Mouse (Mus musculus): ENCODE measurements around the gene Bcl11b. TPM values are rescaled to one million over a fixed set of nuclear protein-coding genes. Genes with fewer than 3 reads are reported as not detected.

Gene Bcl11b
- polyA plus RNA-seq, 1 experiment from 2014 or later: 30.7 TPM

DNA sequence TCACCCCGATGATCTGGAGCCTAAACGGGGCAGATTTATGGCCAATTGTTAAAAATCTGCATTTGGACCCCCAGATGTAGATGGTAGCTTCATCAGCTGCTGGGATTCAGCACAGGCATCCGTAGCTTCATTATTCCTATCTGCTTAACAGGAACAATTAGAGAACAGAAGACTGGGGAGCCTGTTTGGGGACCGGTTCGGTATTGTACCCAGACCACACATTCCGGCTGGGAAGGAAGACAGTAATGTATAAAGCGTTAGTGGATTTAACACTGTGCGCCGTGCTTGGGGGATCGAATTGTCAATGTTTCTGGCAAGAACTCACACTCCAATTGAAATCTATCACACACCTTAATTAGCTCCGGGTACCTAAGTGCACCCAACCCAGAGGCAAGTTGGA is 6.9 kb upstream of the Bcl11b start:
- Histone ChIP-seq H3K9ac (no peak overlapping the region), H3K27ac (no peak overlapping the region), H3K36me3 (replicated peaks; ENCODE audit: control insufficient read depth, insufficient read depth) (no peaks in the 10 kb centered on the region), H3K27me3 (ENCODE audit: control insufficient read depth, insufficient read depth, low read length) (peaks cover 14% of the 10 kb centered on the region), H3K9me3 (ENCODE audit: control insufficient read depth, low read length) (no peaks in the 10 kb centered on the region), H3K4me3 (replicated peaks; ENCODE audit: low read length) (no peak overlapping the region), H3K4me2 (replicated peaks) (no peak overlapping the region), H3K4me1 (replicated peaks; ENCODE audit: control insufficient read depth, insufficient read depth, low read length) (peaks cover 5% of the 10 kb centered on the region; the same call in 1 of the 2 replicates)
- 68% methylated on average over 11 of the region's 11 CpGs for WGBS
- ATAC-seq (ENCODE audit: low FRiP score): no peak
- DNase-seq (ENCODE audit: low spot score): no peak

DNA sequence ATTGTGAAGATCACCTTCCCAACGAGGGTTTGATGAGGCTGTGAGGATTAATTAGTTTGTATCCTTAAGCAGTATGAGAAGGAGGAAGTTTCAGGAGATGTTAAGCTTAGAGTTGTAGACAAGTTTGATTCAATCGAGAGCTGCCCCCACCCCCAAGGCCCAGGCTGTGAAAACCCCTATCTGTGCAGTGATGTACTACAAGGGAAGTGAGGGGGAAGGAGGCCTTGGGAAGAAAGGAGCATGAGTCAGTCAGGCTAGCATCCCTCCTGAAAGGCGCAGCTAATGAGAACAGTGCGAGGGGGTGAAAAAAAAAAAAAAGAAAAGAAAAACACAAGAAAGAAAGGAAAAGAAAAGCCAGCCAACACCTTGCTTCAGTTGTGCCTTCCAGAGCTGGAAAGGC is 5.8 kb upstream of the Bcl11b start:
- Histone ChIP-seq H3K4me3 (replicated peaks; ENCODE audit: low read length) (no peak overlapping the region), H3K9ac (no peak overlapping the region), H3K9me3 (ENCODE audit: control insufficient read depth, low read length) (no peaks in the 10 kb centered on the region), H3K4me1 (replicated peaks; ENCODE audit: control insufficient read depth, insufficient read depth, low read length) (peaks cover 5% of the 10 kb centered on the region; the same call in 1 of the 2 replicates), H3K27me3 (ENCODE audit: control insufficient read depth, insufficient read depth, low read length) (peaks cover 17% of the 10 kb centered on the region), H3K36me3 (replicated peaks; ENCODE audit: control insufficient read depth, insufficient read depth) (no peaks in the 10 kb centered on the region), H3K27ac (no peak overlapping the region), H3K4me2 (replicated peaks) (no peak overlapping the region)
- DNase-seq (ENCODE audit: low spot score): no peak
- no peak for ATAC-seq (ENCODE audit: low FRiP score)
- 36% methylated on average over 4 of the region's 4 CpGs for WGBS

DNA sequence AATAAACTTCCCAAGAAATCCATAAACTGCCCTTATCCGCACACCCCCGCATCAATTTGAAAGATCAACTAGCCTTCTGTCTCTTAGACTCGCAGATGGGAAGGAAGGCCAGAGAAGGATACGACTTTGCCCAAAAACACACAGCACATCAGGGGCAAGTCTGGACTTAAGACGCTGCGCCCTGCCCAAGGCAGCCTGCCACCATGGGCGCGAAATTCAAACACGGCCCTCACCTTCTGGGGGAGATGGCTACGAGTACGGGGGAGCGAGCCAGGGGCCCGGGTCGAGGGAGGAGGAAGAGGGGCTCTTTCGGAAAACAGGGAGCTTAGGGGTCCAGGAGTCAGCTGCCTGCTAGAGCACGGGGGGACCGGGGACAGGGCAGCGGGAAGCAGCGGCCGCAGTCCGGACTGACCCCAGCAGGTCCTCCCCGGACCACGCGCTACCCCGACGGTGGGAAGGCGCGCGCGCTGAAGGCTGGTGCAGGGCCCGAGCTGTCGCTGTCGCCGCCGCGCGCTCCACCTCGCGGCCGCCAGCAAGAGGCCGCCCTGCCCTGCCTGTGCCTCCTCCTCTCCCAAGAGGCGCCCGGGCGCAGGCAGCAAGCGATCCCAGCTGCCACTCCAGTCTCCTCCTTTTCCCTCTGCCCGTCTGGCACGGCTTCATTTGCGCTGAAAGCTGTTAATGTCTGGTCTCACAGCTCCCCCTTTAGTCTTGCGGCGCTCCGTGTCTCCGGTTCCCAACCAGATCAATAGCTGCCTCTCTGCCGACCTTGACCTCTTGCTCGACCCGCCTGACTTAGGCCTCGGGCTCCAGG is 2.6 kb upstream of the Bcl11b start:
- H3K4me1 ChIP-seq (replicated peaks; ENCODE audit: control insufficient read depth, insufficient read depth, low read length): peaks cover 5% of the 10 kb centered on the region; the same call in 1 of the 2 replicates
- H3K36me3 ChIP-seq (replicated peaks; ENCODE audit: control insufficient read depth, insufficient read depth): no peaks in the 10 kb centered on the region
- peak overlapping the region; percentile 81 for H3K4me2 ChIP-seq (replicated peaks)
- ATAC-seq (ENCODE audit: low FRiP score) (peak; percentile 61), DNase-seq (ENCODE audit: low spot score) (peak; percentile 82)
- peak overlapping the region; percentile 56 for H3K9ac ChIP-seq
- WGBS: under 1% methylated on average over 54 of the region's 56 CpGs
- no peaks in the 10 kb centered on the region for H3K9me3 ChIP-seq (ENCODE audit: control insufficient read depth, low read length)
- H3K27ac ChIP-seq: peak overlapping the region; percentile 14; the same call in 1 of the 2 replicates
- H3K27me3 ChIP-seq (ENCODE audit: control insufficient read depth, insufficient read depth, low read length): peaks cover 17% of the 10 kb centered on the region
- H3K4me3 ChIP-seq (replicated peaks; ENCODE audit: low read length): peak overlapping the region; percentile 33

DNA sequence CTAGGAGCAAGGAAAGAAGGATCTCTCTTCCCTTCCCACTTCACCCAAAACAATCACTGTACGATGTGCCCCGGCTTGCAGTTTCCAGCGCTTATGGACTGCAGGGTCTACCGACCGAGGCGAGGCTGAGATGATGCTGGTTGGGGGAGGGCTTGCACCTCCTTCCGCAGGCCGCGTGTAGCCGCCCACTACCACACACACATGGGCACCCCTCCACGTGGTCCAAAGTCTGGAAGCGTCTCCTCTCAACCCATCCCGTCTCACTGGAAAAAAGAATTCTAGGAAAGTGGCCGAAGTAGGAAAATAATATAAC is 2.0 kb upstream of the Bcl11b start:
- Histone ChIP-seq H3K4me3 (replicated peaks; ENCODE audit: low read length) (peak overlapping the region; percentile 73; the same call in 1 of the 2 replicates), H3K27me3 (ENCODE audit: control insufficient read depth, insufficient read depth, low read length) (peaks cover 17% of the 10 kb centered on the region), H3K4me1 (replicated peaks; ENCODE audit: control insufficient read depth, insufficient read depth, low read length) (peaks cover 5% of the 10 kb centered on the region; the same call in 1 of the 2 replicates), H3K36me3 (replicated peaks; ENCODE audit: control insufficient read depth, insufficient read depth) (no peaks in the 10 kb centered on the region), H3K27ac (no peak overlapping the region), H3K9ac (peak overlapping the region; percentile 49; the same call in 1 of the 2 replicates), H3K4me2 (replicated peaks) (peak overlapping the region; percentile 81), H3K9me3 (ENCODE audit: control insufficient read depth, low read length) (no peaks in the 10 kb centered on the region)
- WGBS: 6% methylated on average over 14 of the region's 14 CpGs
- no peak for DNase-seq (ENCODE audit: low spot score)
- ATAC-seq (ENCODE audit: low FRiP score): no peak

DNA sequence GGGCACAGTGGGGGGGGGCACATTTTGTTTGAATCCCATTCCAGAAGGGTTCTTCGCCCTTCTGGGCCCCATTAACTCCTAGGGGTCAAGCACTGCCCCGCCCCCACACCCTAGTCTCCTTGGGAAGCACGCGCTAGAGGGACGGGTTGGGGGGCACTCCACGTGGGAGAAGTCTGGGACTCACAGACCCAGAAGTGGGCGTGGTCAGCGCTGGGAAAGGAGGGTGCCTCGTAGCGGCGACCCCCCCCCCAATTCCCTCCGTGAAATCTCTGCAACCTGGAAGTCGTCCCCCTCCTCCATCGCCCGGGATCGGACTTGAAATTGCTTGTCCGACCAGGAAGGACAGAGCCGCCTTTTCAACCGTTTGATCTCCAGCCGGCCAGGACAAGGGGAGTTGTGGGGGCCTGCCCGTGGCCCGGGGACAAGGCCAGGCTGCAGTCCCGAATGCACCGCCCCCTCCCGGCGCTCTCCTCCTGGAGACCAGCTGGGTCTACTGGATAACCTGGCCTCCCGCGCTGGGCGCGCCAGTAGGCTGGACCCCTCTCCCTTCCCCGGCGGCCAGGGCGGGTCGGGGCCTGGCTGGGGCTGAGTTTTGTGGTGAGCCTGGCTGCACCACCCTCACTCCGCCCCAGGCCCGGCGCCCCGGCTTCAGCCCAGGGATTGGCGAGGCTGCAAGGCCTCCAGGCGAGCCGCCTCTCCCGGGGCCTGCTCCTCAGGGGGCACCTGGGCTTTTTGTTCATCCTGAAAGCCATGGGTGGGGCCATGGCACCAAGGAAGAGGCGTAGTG is 1.5 kb upstream of the Bcl11b start:
- H3K27me3 ChIP-seq (ENCODE audit: control insufficient read depth, insufficient read depth, low read length): peaks cover 17% of the 10 kb centered on the region
- peaks cover 5% of the 10 kb centered on the region; the same call in 1 of the 2 replicates for H3K4me1 ChIP-seq (replicated peaks; ENCODE audit: control insufficient read depth, insufficient read depth, low read length)
- no peak for ATAC-seq (ENCODE audit: low FRiP score)
- WGBS: 2% methylated on average over 43 of the region's 43 CpGs
- peak overlapping the region; percentile 49 for H3K9ac ChIP-seq
- H3K36me3 ChIP-seq (replicated peaks; ENCODE audit: control insufficient read depth, insufficient read depth): no peaks in the 10 kb centered on the region
- no peak overlapping the region for H3K27ac ChIP-seq
- DNase-seq (ENCODE audit: low spot score): no peak
- H3K4me2 ChIP-seq (replicated peaks): peak overlapping the region; percentile 81
- H3K9me3 ChIP-seq (ENCODE audit: control insufficient read depth, low read length): no peaks in the 10 kb centered on the region
- H3K4me3 ChIP-seq (replicated peaks; ENCODE audit: low read length): peak overlapping the region; percentile 73

DNA sequence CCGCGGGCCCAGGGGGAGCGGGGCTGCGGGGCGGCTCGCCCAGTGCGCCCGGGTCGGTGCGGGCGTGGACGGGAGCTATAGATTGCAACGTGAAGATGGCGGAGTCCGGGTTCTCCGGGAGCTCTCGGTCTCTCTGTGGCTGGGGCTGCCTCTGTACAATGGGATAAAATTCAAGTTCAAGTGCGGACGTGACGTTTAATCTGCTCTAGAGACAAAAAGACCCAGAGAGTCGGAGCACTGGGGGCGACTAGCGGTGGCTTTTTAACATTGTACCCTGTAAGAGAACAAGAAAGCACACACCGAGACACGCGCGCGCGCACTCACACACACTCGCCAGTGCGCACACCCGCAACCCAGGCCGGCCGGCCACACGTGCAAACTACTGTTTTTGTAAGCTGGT is 526 bp upstream of the Bcl11b start:
- no peaks in the 10 kb centered on the region for H3K9me3 ChIP-seq (ENCODE audit: control insufficient read depth, low read length)
- H3K27ac ChIP-seq: peak overlapping the region; percentile 95
- peaks cover 5% of the 10 kb centered on the region; the same call in 1 of the 2 replicates for H3K4me1 ChIP-seq (replicated peaks; ENCODE audit: control insufficient read depth, insufficient read depth, low read length)
- peak; percentile 68 for ATAC-seq (ENCODE audit: low FRiP score)
- WGBS: under 1% methylated on average over 35 of the region's 35 CpGs
- peaks cover 17% of the 10 kb centered on the region for H3K27me3 ChIP-seq (ENCODE audit: control insufficient read depth, insufficient read depth, low read length)
- H3K4me2 ChIP-seq (replicated peaks): peak overlapping the region; percentile 81
- DNase-seq (ENCODE audit: low spot score): peak; percentile 88
- peak overlapping the region; percentile 94 for H3K9ac ChIP-seq
- H3K36me3 ChIP-seq (replicated peaks; ENCODE audit: control insufficient read depth, insufficient read depth): no peaks in the 10 kb centered on the region
- H3K4me3 ChIP-seq (replicated peaks; ENCODE audit: low read length): peak overlapping the region; percentile 73

DNA sequence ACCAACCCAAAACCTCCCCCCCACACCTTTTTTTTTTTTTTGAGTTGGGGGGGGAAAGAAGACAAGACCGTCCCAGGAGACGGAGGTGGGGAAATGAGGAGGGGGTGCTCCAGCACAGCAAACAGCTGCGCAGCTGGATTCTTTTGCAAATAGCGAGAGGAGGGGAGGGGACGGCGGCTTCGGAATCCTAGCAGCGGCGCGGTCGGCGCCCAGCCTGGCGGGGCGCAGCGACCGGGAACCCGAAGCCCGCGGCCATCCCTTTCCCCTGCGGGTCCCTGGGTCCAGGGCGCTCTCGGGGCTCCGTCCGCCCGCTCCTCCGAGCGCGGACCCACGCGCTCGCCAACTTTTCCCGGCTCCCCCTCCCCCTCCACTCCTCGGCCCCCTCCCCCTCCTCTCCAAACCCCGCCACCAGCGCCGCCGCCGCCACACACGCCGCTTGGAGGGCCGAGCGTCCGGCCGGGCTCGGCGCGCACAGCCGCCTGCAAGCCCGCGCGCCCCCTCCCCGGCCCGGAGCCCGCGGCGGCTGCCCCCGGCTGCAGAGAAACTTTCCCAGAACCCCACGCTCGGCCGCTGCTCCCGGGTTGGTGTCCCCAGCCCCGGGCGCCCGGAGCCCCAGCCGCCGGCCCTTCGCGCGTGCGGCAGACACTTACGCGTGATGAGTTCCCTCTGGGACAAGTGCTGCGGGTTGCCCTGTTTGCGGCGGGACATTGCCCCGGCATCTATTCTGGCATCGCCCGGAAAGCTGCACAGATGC is 789 bp downstream of the Bcl11b start:
- Histone ChIP-seq H3K27me3 (ENCODE audit: control insufficient read depth, insufficient read depth, low read length) (peaks cover 10% of the 10 kb centered on the region), H3K27ac (peak overlapping the region; percentile 95), H3K36me3 (replicated peaks; ENCODE audit: control insufficient read depth, insufficient read depth) (no peaks in the 10 kb centered on the region), H3K9ac (peak overlapping the region; percentile 94), H3K4me1 (replicated peaks; ENCODE audit: control insufficient read depth, insufficient read depth, low read length) (peaks cover 14% of the 10 kb centered on the region; the same call in 1 of the 2 replicates), H3K4me3 (replicated peaks; ENCODE audit: low read length) (peak overlapping the region; percentile 73), H3K4me2 (replicated peaks) (peak overlapping the region; percentile 81), H3K9me3 (ENCODE audit: control insufficient read depth, low read length) (no peaks in the 10 kb centered on the region)
- ATAC-seq (ENCODE audit: low FRiP score) (no peak), DNase-seq (ENCODE audit: low spot score) (no peak)
- WGBS: under 1% methylated on average over 65 of the region's 78 CpGs

DNA sequence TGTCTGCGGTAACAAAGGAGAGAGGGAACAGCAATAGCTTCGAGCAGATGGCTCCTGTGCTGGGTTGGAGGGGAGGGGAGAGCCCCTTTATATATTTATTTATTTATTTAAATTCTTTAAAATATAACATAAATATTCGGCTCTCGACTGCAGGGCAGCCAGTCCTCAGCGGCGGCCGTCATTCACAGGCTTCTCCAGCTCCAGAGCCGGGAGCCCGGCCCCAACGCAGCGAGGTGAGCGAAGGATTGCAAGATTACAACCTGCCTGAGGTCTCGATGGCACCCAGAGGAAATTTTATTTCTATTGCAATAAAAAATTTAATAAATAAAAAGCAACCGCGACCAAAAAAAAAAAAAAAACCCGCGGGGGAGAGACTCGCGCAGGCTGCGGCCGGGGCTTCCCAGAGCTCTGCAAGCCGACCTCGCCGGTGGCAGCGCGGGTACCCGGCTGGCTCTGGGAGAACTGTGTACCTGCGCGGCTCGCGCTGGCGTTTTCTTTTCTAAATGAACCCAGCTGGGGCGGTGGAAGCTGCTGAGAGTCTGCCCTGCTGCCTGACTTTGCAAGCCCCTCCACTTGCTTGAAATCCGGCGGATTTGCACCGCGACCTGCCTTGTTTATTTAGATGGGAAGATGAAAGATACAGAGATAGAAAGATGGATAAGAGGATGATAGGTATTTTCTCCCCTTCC is 1.6 kb downstream of the Bcl11b start:
- peaks cover 10% of the 10 kb centered on the region for H3K27me3 ChIP-seq (ENCODE audit: control insufficient read depth, insufficient read depth, low read length)
- no peak for DNase-seq (ENCODE audit: low spot score)
- WGBS: 2% methylated on average over 37 of the region's 37 CpGs
- H3K27ac ChIP-seq: peak overlapping the region; percentile 95
- peak overlapping the region; percentile 81 for H3K4me2 ChIP-seq (replicated peaks)
- no peaks in the 10 kb centered on the region for H3K36me3 ChIP-seq (replicated peaks; ENCODE audit: control insufficient read depth, insufficient read depth)
- H3K9me3 ChIP-seq (ENCODE audit: control insufficient read depth, low read length): no peaks in the 10 kb centered on the region
- H3K9ac ChIP-seq: peak overlapping the region; percentile 94
- H3K4me3 ChIP-seq (replicated peaks; ENCODE audit: low read length): peak overlapping the region; percentile 73
- ATAC-seq (ENCODE audit: low FRiP score): no peak
- H3K4me1 ChIP-seq (replicated peaks; ENCODE audit: control insufficient read depth, insufficient read depth, low read length): peaks cover 22% of the 10 kb centered on the region
